Mouse (Mus musculus) bone marrow, adult 2 months (tissue): ENCODE measurements around the gene Zyx.

Source experiments
- CTCF ChIP-seq: fragments of 200-500 bp; IDR thresholded peaks from 2 replicates; pipeline ENCODE4 v1.5.1; 2011; ENCODE audit warnings: low read length, control low read depth; ENCODE audit not compliant: control insufficient read depth, insufficient read depth
- POLR2A ChIP-seq: fragments of 200-500 bp; IDR thresholded peaks from 2 replicates; pipeline ENCODE4 v1.6.1; 2011; ENCODE audit warnings: low read depth, mild to moderate bottlenecking, control low read depth, low read length, borderline replicate concordance; ENCODE audit not compliant: control insufficient read depth

- TF ChIP-seq CTCF: no peak
- no peak for TF ChIP-seq POLR2A
Observed at GRCm38 (mm10) chr6:42339981-42340380, 9.4 kb upstream of the Zyx start.
